Mouse (Mus musculus) C2C12 (cell line): ENCODE results near the gene Cnnm3. TPM values are rescaled to one million over a fixed set of nuclear protein-coding genes. Genes with fewer than 3 reads are reported as not detected.
A peak's percentile ranks its signal among the peaks of the same experiment; 100 is the strongest.

Experiments used
- H3K27me3 ChIP-seq: one replicate; pipeline ENCODE4 v1.6.1; 2011; ENCODE audit not compliant: control insufficient read depth, insufficient read depth, insufficient read length
- H3K36me3 ChIP-seq: one replicate; pipeline ENCODE4 v1.6.1; 2011; ENCODE audit not compliant: control insufficient read depth, insufficient read depth
- H3K4me3 ChIP-seq: one replicate; pipeline ENCODE4 v1.5.1; 2011; ENCODE audit warnings: mild to moderate bottlenecking, control low read depth; ENCODE audit not compliant: poor library complexity, insufficient read depth, severe bottlenecking
- H3K79me2 ChIP-seq: one replicate; pipeline ENCODE4 v1.6.1; 2011; ENCODE audit not compliant: control insufficient read depth, insufficient read depth
- H3K79me3 ChIP-seq: one replicate; pipeline ENCODE4 v1.6.1; 2011; ENCODE audit warnings: low read depth, control low read depth
- H3ac ChIP-seq: one replicate; pipeline ENCODE3; 2011; ENCODE audit warnings: low read depth; ENCODE audit not compliant: control insufficient read depth, insufficient read length
- CEBPB ChIP-seq: IDR thresholded peaks from one replicate; pipeline ENCODE4 v1.6.1; 2011; ENCODE audit warnings: low read depth, mild to moderate bottlenecking, control low read depth, moderate library complexity
- CTCF ChIP-seq: IDR thresholded peaks from one replicate; pipeline ENCODE4 v1.5.1; 2011; ENCODE audit not compliant: control insufficient read depth, insufficient read depth, insufficient read length
- FOSL1 ChIP-seq: IDR thresholded peaks from one replicate; pipeline ENCODE4 v1.8.0; 2011; ENCODE audit warnings: mild to moderate bottlenecking, low read length; ENCODE audit not compliant: poor library complexity, insufficient read depth, severe bottlenecking
- MAX ChIP-seq: IDR thresholded peaks from one replicate; pipeline ENCODE4 v1.6.1; 2011; ENCODE audit warnings: mild to moderate bottlenecking, control low read depth
- MYOD1 ChIP-seq: IDR thresholded peaks from one replicate; pipeline ENCODE4 v1.6.1; 2011; ENCODE audit warnings: low read depth; ENCODE audit not compliant: control insufficient read depth, insufficient read length
- MYOG ChIP-seq: IDR thresholded peaks from one replicate; pipeline ENCODE4 v1.6.1; 2011; ENCODE audit not compliant: control insufficient read depth, insufficient read length; ENCODE audit errors: extremely low read depth
- USF1 ChIP-seq: IDR thresholded peaks from one replicate; pipeline ENCODE4 v1.6.1; 2011; ENCODE audit warnings: low read depth, mild to moderate bottlenecking, control low read depth, moderate library complexity
- polyA plus RNA-seq: library from polyadenylated mRNA; unstranded; fragments of >200 nt; fragmentation: generic; extraction: Trizol; gene quantifications from one replicate; pipeline ENCODE4 v1.2.1, GENCODE M21; 2012; ENCODE audit warnings: missing spikeins

Gene Cnnm3
- polyA plus RNA-seq, 1 experiment: 6.5 TPM

- TF ChIP-seq FOSL1: no peak
- TF ChIP-seq CTCF: peak; percentile 86
- Histone ChIP-seq H3K27me3 (no peaks in the 10 kb centered on the region), H3K79me3 (peaks cover 6% of the 10 kb centered on the region), H3K36me3 (peaks cover 32% of the 10 kb centered on the region), H3ac (peak within 1 kb of the TSS; percentile 80), H3K4me3 (peak within 1 kb of the TSS; percentile 51), H3K79me2 (peaks cover 33% of the 10 kb centered on the region)
Observed at GRCm38 (mm10) chr1:36546888-36547471, 35.3 kb downstream of the Cnnm3 start, which contains the start of gene Ankrd39. TSS of gene Ankrd39 (minus strand) at chr1:36547445.

DNA sequence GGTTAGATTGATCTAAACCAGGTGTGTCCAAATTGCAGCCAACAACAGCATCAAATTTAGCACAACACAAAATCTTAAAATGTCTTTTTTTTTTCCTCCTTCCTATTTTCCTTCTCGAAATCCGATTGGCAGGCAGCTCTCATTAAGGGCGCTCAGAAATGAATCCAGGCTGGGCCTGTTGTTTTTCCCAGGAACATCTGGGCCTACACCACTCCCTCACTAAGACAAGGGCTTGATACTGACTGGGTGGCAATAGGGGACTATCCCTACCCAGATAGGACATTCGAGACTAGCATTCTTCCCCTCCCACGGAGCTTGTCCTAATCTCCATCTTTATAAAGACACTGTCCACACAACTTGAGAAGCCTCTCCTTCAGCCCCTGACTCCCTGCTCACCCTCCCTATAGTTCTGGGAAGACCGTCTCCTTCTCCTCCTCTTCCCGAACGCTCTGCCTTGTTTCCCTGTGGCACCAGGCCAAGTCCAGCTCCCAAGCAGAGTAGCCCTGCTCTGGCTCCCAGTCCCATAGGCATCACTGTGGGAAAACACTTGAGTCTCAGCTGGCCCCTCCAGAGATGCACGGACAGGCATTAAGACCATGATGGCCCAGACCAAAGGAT lies 36.4 kb downstream of the Cnnm3 start:
- TF ChIP-seq MYOG (no peak), MYOD1 (no peak), CEBPB (no peak), FOSL1 (no peak), CTCF (no peak), MAX (no peak), USF1 (no peak)
- H3K36me3 ChIP-seq: peaks cover 40% of the 10 kb centered on the region
- no peaks in the 10 kb centered on the region for H3K27me3 ChIP-seq
- H3ac ChIP-seq: no peak overlapping the region
- H3K79me2 ChIP-seq: peaks cover 44% of the 10 kb centered on the region
- no peak overlapping the region for H3K4me3 ChIP-seq
- H3K79me3 ChIP-seq: peaks cover 6% of the 10 kb centered on the region

- Histone ChIP-seq H3K27me3 (no peaks in the 10 kb centered on the region), H3K79me3 (peaks cover 8% of the 10 kb centered on the region), H3K36me3 (peaks cover 47% of the 10 kb centered on the region), H3K4me3 (no peak overlapping the region), H3ac (no peak overlapping the region), H3K79me2 (peaks cover 51% of the 10 kb centered on the region)
- TF ChIP-seq MYOD1: no peak
- TF ChIP-seq MYOG: no peak
- no peak for TF ChIP-seq MAX
- no peak for TF ChIP-seq CTCF
- TF ChIP-seq CEBPB: no peak
- TF ChIP-seq USF1: no peak
- TF ChIP-seq FOSL1: no peak
Observed at GRCm38 (mm10) chr1:36548771-36549170, 37.1 kb downstream of the Cnnm3 start.

DNA sequence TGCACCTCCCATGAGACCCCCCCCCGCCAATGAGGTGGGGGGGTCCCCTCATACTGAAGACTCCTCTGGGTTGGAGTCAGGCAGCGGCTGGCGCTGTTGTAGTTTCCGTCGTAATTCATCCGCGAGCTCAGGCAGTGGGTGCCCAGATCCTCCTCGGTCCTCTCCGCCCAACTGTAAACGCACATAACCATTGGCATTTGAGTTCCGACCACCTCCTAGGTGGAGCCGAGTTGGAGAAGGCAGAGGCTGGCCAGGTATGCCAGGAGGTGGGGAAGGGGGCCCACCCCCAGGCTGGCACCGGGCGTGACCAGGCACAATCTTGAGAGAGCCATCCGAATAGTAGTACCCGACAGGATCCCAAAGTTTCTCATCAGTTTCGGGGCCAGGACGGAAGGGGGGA lies 37.8 kb downstream of the Cnnm3 start:
- H3K36me3 ChIP-seq: peaks cover 54% of the 10 kb centered on the region
- no peak overlapping the region for H3K4me3 ChIP-seq

GRCm38 (mm10) chr1:36550075-36550863 lies 38.6 kb downstream of the Cnnm3 start:
- Histone ChIP-seq H3K79me3 (peaks cover 15% of the 10 kb centered on the region), H3K36me3 (peaks cover 57% of the 10 kb centered on the region), H3ac (peak overlapping the region; percentile 32), H3K79me2 (peaks cover 63% of the 10 kb centered on the region), H3K27me3 (no peaks in the 10 kb centered on the region), H3K4me3 (no peak overlapping the region)
- TF ChIP-seq CEBPB: no peak
- no peak for TF ChIP-seq MYOD1
- TF ChIP-seq USF1: no peak
- TF ChIP-seq CTCF: no peak
- no peak for TF ChIP-seq FOSL1
- no peak for TF ChIP-seq MAX
- TF ChIP-seq MYOG: no peak

More for the DNA sequence above, 37.8 kb downstream of the Cnnm3 start:
- Histone ChIP-seq H3K79me2 (peaks cover 58% of the 10 kb centered on the region), H3K79me3 (peaks cover 9% of the 10 kb centered on the region), H3ac (no peak overlapping the region), H3K27me3 (no peaks in the 10 kb centered on the region)
- TF ChIP-seq CTCF (no peak), MAX (no peak), USF1 (no peak), MYOG (no peak), MYOD1 (no peak), CEBPB (no peak), FOSL1 (no peak)
